Mouse (Mus musculus): ENCODE results near the gene Btg1. TPM values are rescaled to one million over a fixed set of nuclear protein-coding genes. Genes with fewer than 3 reads are reported as not detected.
A peak's percentile ranks its signal among the peaks of the same experiment; 100 is the strongest.

The Btg1 gene
- polyA plus RNA-seq, 1 experiment: 42.6 TPM

DNA sequence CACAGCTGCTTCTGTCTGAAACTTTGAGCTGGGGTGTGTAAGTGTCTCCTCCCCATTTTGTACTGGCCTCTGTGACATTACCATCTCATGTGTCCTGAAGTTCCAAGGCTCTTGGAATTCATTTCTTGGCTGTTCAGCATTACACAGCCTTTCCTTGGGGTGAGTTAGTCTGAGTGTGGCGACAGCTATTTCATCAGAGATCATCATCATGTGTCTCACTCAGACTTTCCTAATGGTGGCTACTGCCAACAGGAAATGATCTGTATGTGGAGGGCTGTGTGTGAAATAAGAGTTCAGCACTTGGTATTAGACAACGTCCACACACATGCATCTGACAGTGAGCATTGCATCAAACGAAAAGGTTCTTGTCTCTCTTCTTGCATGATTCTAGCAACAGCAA lies 39.4 kb downstream of the Btg1 start:
- H3K9me3 ChIP-seq (replicated peaks; ENCODE audit: control insufficient read depth, insufficient read depth, low read length, poor library complexity, severe bottlenecking): no peaks in the 10 kb centered on the region
- no peaks in the 10 kb centered on the region for H3K36me3 ChIP-seq (ENCODE audit: control insufficient read depth, insufficient read depth, low read length, poor library complexity, severe bottlenecking)
- peak overlapping the region; percentile 49; the same call in 1 of the 2 replicates for H3K27ac ChIP-seq (ENCODE audit: insufficient read depth, low read length)
- no peaks in the 10 kb centered on the region for H3K4me1 ChIP-seq (ENCODE audit: control insufficient read depth, insufficient read depth, low read length)
- no peak for TF ChIP-seq EP300 (IDR thresholded peaks at IDR 0.05; ENCODE audit: insufficient read depth, low read depth, low read length)
- no peak for TF ChIP-seq POLR2A (IDR thresholded peaks at IDR 0.05; ENCODE audit: insufficient read depth, low read length)
- TF ChIP-seq CTCF (IDR thresholded peaks at IDR 0.05; ENCODE audit: low read depth, low read length): no peak
- no peak overlapping the region for H3K9ac ChIP-seq (ENCODE audit: low read depth, poor library complexity, severe bottlenecking)
- H3K4me3 ChIP-seq (ENCODE audit: low read depth, low read length): no peak overlapping the region
- H3K27me3 ChIP-seq (ENCODE audit: control insufficient read depth, insufficient read depth, low read length, poor library complexity, severe bottlenecking): no peaks in the 10 kb centered on the region

DNA sequence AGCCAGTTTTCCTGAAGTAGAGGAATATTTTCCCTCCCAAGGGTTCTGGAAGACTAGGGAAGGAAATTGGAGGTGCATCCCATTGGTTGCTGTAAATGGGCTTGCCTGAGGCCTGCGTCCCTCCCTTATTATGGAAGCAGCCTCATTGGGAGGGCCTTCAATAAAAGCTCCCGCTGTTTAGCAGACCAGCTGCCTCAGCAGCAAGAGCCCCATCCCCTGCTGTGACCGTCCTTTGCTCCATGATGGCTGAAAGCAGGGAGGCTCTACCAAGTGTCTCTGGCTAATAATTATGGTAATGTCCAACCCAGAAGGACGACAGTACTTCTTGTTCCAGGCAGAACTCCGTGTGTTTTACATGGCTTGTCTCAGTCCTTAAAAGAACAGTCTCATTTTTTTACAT lies 42.1 kb downstream of the Btg1 start:
- H3K9ac ChIP-seq (ENCODE audit: low read depth, poor library complexity, severe bottlenecking): no peak overlapping the region
- H3K4me3 ChIP-seq (ENCODE audit: low read depth, low read length): no peak overlapping the region
- H3K36me3 ChIP-seq (ENCODE audit: control insufficient read depth, insufficient read depth, low read length, poor library complexity, severe bottlenecking): no peaks in the 10 kb centered on the region
- TF ChIP-seq EP300 (IDR thresholded peaks at IDR 0.05; ENCODE audit: insufficient read depth, low read depth, low read length) (peak; percentile 91), CTCF (IDR thresholded peaks at IDR 0.05; ENCODE audit: low read depth, low read length) (no peak)
- no peaks in the 10 kb centered on the region for H3K4me1 ChIP-seq (ENCODE audit: control insufficient read depth, insufficient read depth, low read length)
- peaks cover under 1% of the 10 kb centered on the region; the same call in 1 of the 2 replicates for H3K9me3 ChIP-seq (replicated peaks; ENCODE audit: control insufficient read depth, insufficient read depth, low read length, poor library complexity, severe bottlenecking)
- H3K27me3 ChIP-seq (ENCODE audit: control insufficient read depth, insufficient read depth, low read length, poor library complexity, severe bottlenecking): no peaks in the 10 kb centered on the region
- peak overlapping the region; percentile 58; the same call in 1 of the 2 replicates for H3K27ac ChIP-seq (ENCODE audit: insufficient read depth, low read length)

DNA sequence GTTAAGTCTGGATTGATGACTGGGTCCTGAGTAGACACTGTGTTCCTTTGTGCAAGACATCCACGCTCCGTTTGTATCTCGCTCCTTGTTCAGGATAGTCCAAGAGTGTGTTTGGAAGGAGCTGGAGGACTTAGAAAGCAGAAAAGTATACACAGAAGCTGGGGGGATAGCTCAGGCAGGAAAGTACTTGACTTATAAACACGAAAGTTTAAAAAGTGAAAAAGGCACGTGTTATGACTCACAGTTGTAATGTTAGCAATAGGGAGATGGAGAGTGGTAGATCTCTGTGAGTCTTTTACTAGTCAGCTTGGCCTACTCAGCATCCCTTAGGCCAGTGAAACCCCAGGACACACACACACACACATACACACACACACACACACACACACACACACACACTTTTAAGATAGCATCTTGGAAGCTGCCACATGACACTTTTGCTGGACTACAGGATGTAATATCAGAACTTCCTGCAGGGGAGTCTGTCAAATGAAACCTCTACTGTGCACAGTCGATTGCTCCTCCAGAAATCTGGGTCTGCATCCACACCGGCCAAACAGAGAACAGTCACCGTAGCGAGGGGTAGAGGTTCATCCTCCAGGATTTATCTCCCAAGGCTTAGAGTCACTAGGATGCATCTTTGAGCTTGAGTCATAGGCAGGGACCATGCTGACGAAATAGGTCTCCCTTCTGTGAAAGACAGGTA lies 43.6 kb downstream of the Btg1 start:
- Histone ChIP-seq H3K27me3 (ENCODE audit: control insufficient read depth, insufficient read depth, low read length, poor library complexity, severe bottlenecking) (no peaks in the 10 kb centered on the region), H3K36me3 (ENCODE audit: control insufficient read depth, insufficient read depth, low read length, poor library complexity, severe bottlenecking) (no peaks in the 10 kb centered on the region), H3K9me3 (replicated peaks; ENCODE audit: control insufficient read depth, insufficient read depth, low read length, poor library complexity, severe bottlenecking) (peaks cover 7% of the 10 kb centered on the region), H3K4me3 (ENCODE audit: low read depth, low read length) (no peak overlapping the region), H3K9ac (ENCODE audit: low read depth, poor library complexity, severe bottlenecking) (no peak overlapping the region), H3K27ac (ENCODE audit: insufficient read depth, low read length) (no peak overlapping the region), H3K4me1 (ENCODE audit: control insufficient read depth, insufficient read depth, low read length) (no peaks in the 10 kb centered on the region)
- TF ChIP-seq CTCF (IDR thresholded peaks at IDR 0.05; ENCODE audit: low read depth, low read length): no peak
- TF ChIP-seq POLR2A (IDR thresholded peaks at IDR 0.05; ENCODE audit: insufficient read depth, low read length): no peak
- no peak for TF ChIP-seq EP300 (IDR thresholded peaks at IDR 0.05; ENCODE audit: insufficient read depth, low read depth, low read length)

DNA sequence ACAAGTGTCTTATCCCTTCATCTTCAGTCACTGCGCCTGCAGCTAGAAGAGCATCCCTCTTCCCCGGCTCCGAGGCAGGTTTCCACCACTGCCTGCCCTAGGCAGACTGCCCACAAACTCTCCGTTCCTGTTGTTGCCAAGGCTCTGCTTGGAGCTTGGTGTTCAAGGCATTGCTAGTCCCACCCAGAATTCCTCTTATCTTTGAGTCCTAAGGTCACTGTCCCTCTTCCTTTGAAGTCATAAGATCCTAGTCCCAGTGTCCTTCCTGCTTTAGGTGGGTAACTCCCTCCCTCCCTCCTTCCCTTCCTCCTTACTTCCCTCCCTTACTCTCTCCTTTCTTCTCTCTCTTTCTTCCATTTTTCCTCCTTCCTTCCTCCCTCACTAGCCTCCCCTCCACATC lies 46.2 kb downstream of the Btg1 start:
- no peaks in the 10 kb centered on the region for H3K36me3 ChIP-seq (ENCODE audit: control insufficient read depth, insufficient read depth, low read length, poor library complexity, severe bottlenecking)

DNA sequence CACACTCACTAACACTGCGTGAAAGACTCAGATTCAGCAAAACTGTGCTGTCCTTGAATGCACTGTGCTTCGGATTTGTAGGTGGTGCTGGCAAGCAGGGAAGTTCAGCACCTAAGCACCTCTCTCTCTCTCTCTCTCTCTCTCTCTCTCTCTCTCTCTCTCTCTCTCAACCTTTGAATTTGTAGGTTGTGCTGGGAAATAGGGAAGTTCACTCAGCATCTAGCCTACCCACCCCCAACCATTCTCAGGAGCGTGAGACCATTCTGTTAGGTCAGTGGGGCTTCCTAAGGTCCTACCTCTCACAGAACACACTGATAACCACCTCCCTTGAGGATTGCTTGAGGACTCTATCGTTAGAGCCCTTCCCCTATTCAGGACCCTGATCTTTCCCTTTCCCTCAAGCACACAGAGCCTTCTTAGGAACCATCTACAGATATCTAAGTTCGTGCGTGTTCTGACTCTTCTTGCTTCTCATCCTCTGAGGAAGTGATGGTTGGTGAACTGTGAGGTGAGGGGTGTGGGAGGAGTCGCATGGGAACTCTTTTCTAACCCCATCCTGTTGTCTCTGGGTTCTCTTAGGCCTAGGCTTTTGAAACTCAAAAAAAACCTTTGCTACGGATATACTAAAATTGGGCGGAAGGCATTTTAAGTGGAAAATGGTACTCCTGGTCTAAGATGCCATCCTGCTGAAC lies 47.1 kb downstream of the Btg1 start:
- peaks cover 7% of the 10 kb centered on the region for H3K9me3 ChIP-seq (replicated peaks; ENCODE audit: control insufficient read depth, insufficient read depth, low read length, poor library complexity, severe bottlenecking)
- no peaks in the 10 kb centered on the region for H3K4me1 ChIP-seq (ENCODE audit: control insufficient read depth, insufficient read depth, low read length)
- no peaks in the 10 kb centered on the region for H3K36me3 ChIP-seq (ENCODE audit: control insufficient read depth, insufficient read depth, low read length, poor library complexity, severe bottlenecking)
- H3K27ac ChIP-seq (ENCODE audit: insufficient read depth, low read length): no peak overlapping the region
- H3K4me3 ChIP-seq (ENCODE audit: low read depth, low read length): no peak overlapping the region
- no peak overlapping the region for H3K9ac ChIP-seq (ENCODE audit: low read depth, poor library complexity, severe bottlenecking)
- TF ChIP-seq EP300 (IDR thresholded peaks at IDR 0.05; ENCODE audit: insufficient read depth, low read depth, low read length): no peak
- TF ChIP-seq CTCF (IDR thresholded peaks at IDR 0.05; ENCODE audit: low read depth, low read length): no peak
- no peak for TF ChIP-seq POLR2A (IDR thresholded peaks at IDR 0.05; ENCODE audit: insufficient read depth, low read length)
- no peaks in the 10 kb centered on the region for H3K27me3 ChIP-seq (ENCODE audit: control insufficient read depth, insufficient read depth, low read length, poor library complexity, severe bottlenecking)

More for the DNA sequence above, 46.2 kb downstream of the Btg1 start:
- Histone ChIP-seq H3K4me1 (ENCODE audit: control insufficient read depth, insufficient read depth, low read length) (no peaks in the 10 kb centered on the region), H3K27me3 (ENCODE audit: control insufficient read depth, insufficient read depth, low read length, poor library complexity, severe bottlenecking) (no peaks in the 10 kb centered on the region), H3K9ac (ENCODE audit: low read depth, poor library complexity, severe bottlenecking) (no peak overlapping the region), H3K4me3 (ENCODE audit: low read depth, low read length) (no peak overlapping the region), H3K9me3 (replicated peaks; ENCODE audit: control insufficient read depth, insufficient read depth, low read length, poor library complexity, severe bottlenecking) (peaks cover 7% of the 10 kb centered on the region), H3K27ac (ENCODE audit: insufficient read depth, low read length) (no peak overlapping the region)
- TF ChIP-seq POLR2A (IDR thresholded peaks at IDR 0.05; ENCODE audit: insufficient read depth, low read length): no peak
- TF ChIP-seq CTCF (IDR thresholded peaks at IDR 0.05; ENCODE audit: low read depth, low read length): no peak

Data from ES-Bruce4 (cell line).